In genomic region chr3:124262150-124262549, GRCm38 (mm10) we compare ENCODE assay signal across 30 mouse cellular contexts. TPM values are rescaled to one million over a fixed set of nuclear protein-coding genes. Genes with fewer than 3 reads are reported as not detected.
DNase-seq lines count a peak whose midpoint lies in the region; ATAC-seq and TF ChIP-seq lines count a peak whose summit lies in the region.
"Had no signal": no experiment of that assay in that cellular context is flagged by ENCODE, and none has a peak within 500 bp of the region (broad histone marks: within the 10 kb centered on the region; RNA-seq: fewer than 3 reads in every experiment).

No protein-coding gene starts in this region.

- H3K4me1 ChIP-seq in forebrain, embryonic 11.5 days (replicated peaks; ENCODE audit: control insufficient read depth, insufficient read depth, low read length): no peaks in the 10 kb centered on the region; the same call in 1 of the 2 replicates
- peaks cover 13% of the 10 kb centered on the region; the same call in 1 of the 2 replicates for H3K4me1 ChIP-seq in forebrain, embryonic 10.5 days
- no peaks in the 10 kb centered on the region for H3K4me1 ChIP-seq in hindbrain, embryonic 15.5 days (replicated peaks)
- no peaks in the 10 kb centered on the region for H3K4me1 ChIP-seq in hindbrain, embryonic 16.5 days (ENCODE audit: control insufficient read depth, insufficient read depth, low read depth, low read length)
- H3K4me1 ChIP-seq in forebrain, embryonic 16.5 days (replicated peaks; ENCODE audit: control insufficient read depth, insufficient read depth, low read length): 0 out of 2 replicates have a peak, but pooled peaks cover 4% of the 10 kb centered on the region
- H3K4me1 ChIP-seq in lung, adult 2 months (ENCODE audit: control insufficient read depth, insufficient read depth, low read length): no peaks in the 10 kb centered on the region
- H3K4me1 ChIP-seq: heart, embryonic 10.5 days; heart, embryonic 15.5 days had no signal

- 0 out of 2 replicates have a peak, but pooled peaks cover 2% of the 10 kb centered on the region for H3K27me3 ChIP-seq in forebrain, embryonic 11.5 days (ENCODE audit: control insufficient read depth, insufficient read depth, low read length)
- H3K27me3 ChIP-seq in forebrain, embryonic 10.5 days (ENCODE audit: poor library complexity, severe bottlenecking): peaks cover 21% of the 10 kb centered on the region
- H3K27me3 ChIP-seq in hindbrain, embryonic 15.5 days: no peaks in the 10 kb centered on the region
- no peaks in the 10 kb centered on the region for H3K27me3 ChIP-seq in hindbrain, embryonic 16.5 days (replicated peaks; ENCODE audit: control insufficient read depth, insufficient read depth, low read length)
- H3K27me3 ChIP-seq in forebrain, embryonic 16.5 days (replicated peaks; ENCODE audit: control insufficient read depth, insufficient read depth, low read length): no peaks in the 10 kb centered on the region
- H3K27me3 ChIP-seq: heart, embryonic 15.5 days had no signal

- DNase-seq in forebrain, embryonic 11.5 days (ENCODE audit: low spot score): no peak
- DNase-seq in forebrain, embryonic 10.5 days (ENCODE audit: extremely low spot score, low spot score): no peak
- DNase-seq in brain, embryonic 14.5 days (ENCODE audit: low read depth): peak; percentile 76
- DNase-seq in lung, adult 2 months: no peak
- no peak for DNase-seq in thymus, postnatal 25 days
- DNase-seq: adrenal gland, adult 8-10 months; cerebellum, adult 11 months; cerebellum, adult 9-11 months; gastrocnemius, postnatal 25 days; heart, adult 11 months; kidney, adult 9 months; kidney, postnatal 10 days; layer of hippocampus, adult 9-11 months; liver; lung, embryonic 14.5 days; lung, postnatal 14 days; midbrain, embryonic 14.5 days; right cerebral cortex, postnatal 4 days; thymus, adult 18-20 months; thymus, postnatal 36 days had no signal

- no peak overlapping the region for H3K4me3 ChIP-seq in forebrain, embryonic 11.5 days (ENCODE audit: low read depth, low read length)
- no peak overlapping the region for H3K4me3 ChIP-seq in forebrain, embryonic 10.5 days
- no peak overlapping the region for H3K4me3 ChIP-seq in hindbrain, embryonic 15.5 days
- H3K4me3 ChIP-seq in hindbrain, embryonic 16.5 days (ENCODE audit: low read length): no peak overlapping the region
- no peak overlapping the region for H3K4me3 ChIP-seq in forebrain, embryonic 16.5 days (replicated peaks; ENCODE audit: low read length)
- no peak overlapping the region for H3K4me3 ChIP-seq in lung, adult 2 months (replicated peaks; ENCODE audit: extremely low read depth, low read depth, low read length)
- H3K4me3 ChIP-seq: erythroblast, embryonic 14.5 days; heart, embryonic 10.5 days; heart, embryonic 15.5 days had no signal

- no peaks in the 10 kb centered on the region for H3K9me3 ChIP-seq in forebrain, embryonic 11.5 days (ENCODE audit: control insufficient read depth, low read length)
- H3K9me3 ChIP-seq in forebrain, embryonic 10.5 days: no peaks in the 10 kb centered on the region
- H3K9me3 ChIP-seq in hindbrain, embryonic 15.5 days: no peaks in the 10 kb centered on the region
- no peaks in the 10 kb centered on the region for H3K9me3 ChIP-seq in hindbrain, embryonic 16.5 days (ENCODE audit: control insufficient read depth, low read length)
- H3K9me3 ChIP-seq in forebrain, embryonic 16.5 days (ENCODE audit: control insufficient read depth, low read length): no peaks in the 10 kb centered on the region
- H3K9me3 ChIP-seq: heart, embryonic 10.5 days; heart, embryonic 15.5 days had no signal

- H3K9ac ChIP-seq in forebrain, embryonic 11.5 days (ENCODE audit: low read length): no peak overlapping the region
- no peak overlapping the region for H3K9ac ChIP-seq in hindbrain, embryonic 15.5 days
- no peak overlapping the region for H3K9ac ChIP-seq in hindbrain, embryonic 16.5 days (ENCODE audit: low read depth, low read length)
- H3K9ac ChIP-seq in forebrain, embryonic 16.5 days (replicated peaks; ENCODE audit: low read depth, low read length): no peak overlapping the region
- H3K9ac ChIP-seq: heart, embryonic 15.5 days; liver, embryonic 14.5 days; lung, embryonic 14.5 days had no signal

- H3K36me3 ChIP-seq in forebrain, embryonic 11.5 days (ENCODE audit: control insufficient read depth, insufficient read depth, low read length): no peaks in the 10 kb centered on the region
- no peaks in the 10 kb centered on the region for H3K36me3 ChIP-seq in forebrain, embryonic 10.5 days (replicated peaks)
- H3K36me3 ChIP-seq in hindbrain, embryonic 15.5 days: no peaks in the 10 kb centered on the region
- no peaks in the 10 kb centered on the region for H3K36me3 ChIP-seq in hindbrain, embryonic 16.5 days (ENCODE audit: control insufficient read depth, insufficient read depth, low read length)
- H3K36me3 ChIP-seq in forebrain, embryonic 16.5 days (ENCODE audit: control insufficient read depth, insufficient read depth): no peaks in the 10 kb centered on the region
- H3K36me3 ChIP-seq: G1E; heart, embryonic 10.5 days; heart, embryonic 15.5 days had no signal

- no peak for TF ChIP-seq CTCF in brain, embryonic 14.5 days (IDR thresholded peaks at IDR 0.05; ENCODE audit: borderline replicate concordance, extremely low read depth, insufficient read depth, insufficient read length)
- no peak for TF ChIP-seq CTCF in lung, adult 2 months (IDR thresholded peaks at IDR 0.05; ENCODE audit: insufficient read depth, low read length)

- no peak for TF ChIP-seq POLR2A in brain, embryonic 14.5 days (IDR thresholded peaks at IDR 0.05; ENCODE audit: borderline replicate concordance, extremely low read depth, insufficient read depth, insufficient read length, poor library complexity, severe bottlenecking)
- no peak for TF ChIP-seq POLR2A in lung, adult 2 months (IDR thresholded peaks at IDR 0.05; ENCODE audit: borderline replicate concordance, extremely low read depth, low read depth, low read length)

- H3K4me2 ChIP-seq in forebrain, embryonic 11.5 days (ENCODE audit: low read depth, low read length, severe bottlenecking): no peak overlapping the region
- no peak overlapping the region for H3K4me2 ChIP-seq in hindbrain, embryonic 15.5 days
- H3K4me2 ChIP-seq in hindbrain, embryonic 16.5 days (ENCODE audit: low read length): no peak overlapping the region
- no peak overlapping the region for H3K4me2 ChIP-seq in forebrain, embryonic 16.5 days (ENCODE audit: low read length)
- H3K4me2 ChIP-seq: heart, embryonic 15.5 days; lung, embryonic 14.5 days had no signal

- 18% methylated on average over 3 of the region's 3 CpGs for WGBS in forebrain, embryonic 11.5 days
- WGBS in forebrain, embryonic 10.5 days: 24% methylated on average over 3 of the region's 3 CpGs
- WGBS in hindbrain, embryonic 15.5 days: 33% methylated on average over 3 of the region's 3 CpGs
- WGBS in hindbrain, embryonic 16.5 days: 34% methylated on average over 3 of the region's 3 CpGs
- 6% methylated on average over 3 of the region's 3 CpGs for WGBS in forebrain, embryonic 16.5 days
- WGBS in lung, adult 2 months: 75% methylated on average over 3 of the region's 3 CpGs

- no peak overlapping the region for H3K27ac ChIP-seq in forebrain, embryonic 11.5 days (ENCODE audit: low read depth, low read length)
- no peak overlapping the region for H3K27ac ChIP-seq in forebrain, embryonic 10.5 days
- no peak overlapping the region for H3K27ac ChIP-seq in hindbrain, embryonic 15.5 days (replicated peaks)
- no peak overlapping the region for H3K27ac ChIP-seq in hindbrain, embryonic 16.5 days (ENCODE audit: low read depth, low read length)
- no peak overlapping the region for H3K27ac ChIP-seq in forebrain, embryonic 16.5 days (ENCODE audit: low read length)
- H3K27ac ChIP-seq: heart, embryonic 10.5 days; heart, embryonic 15.5 days; liver, embryonic 14.5 days; stomach, postnatal 0 days had no signal

- peak; percentile 82 for ATAC-seq in forebrain, embryonic 11.5 days (replicated peaks; ENCODE audit: low FRiP score)
- 0 out of 2 replicates have a peak, but pooled peaks have one; percentile 63 for ATAC-seq in hindbrain, embryonic 15.5 days (ENCODE audit: low FRiP score, low read depth)
- ATAC-seq in hindbrain, embryonic 16.5 days: no peak
- peak; percentile 43; the same call in 1 of the 2 replicates for ATAC-seq in forebrain, embryonic 16.5 days
- ATAC-seq: intestine, postnatal 0 days had no signal

RNA-seq across cellular contexts. Expression of gene Tram1l1, which starts 58.5 kb away (rescaled TPM):
- 20.4 and 20.5 TPM in 2 replicates for polyA plus RNA-seq in forebrain, embryonic 11.5 days (2014; fragmentation: Nextera tagmentation; extraction: Ambion mirVana)
- 12.9 and 13.4 TPM in 2 replicates for polyA plus RNA-seq in forebrain, embryonic 10.5 days (2016; fragmentation: Nextera tagmentation; extraction: Ambion mirVana)
- 47.1 and 47.9 TPM in 2 replicates for polyA plus RNA-seq in hindbrain, embryonic 15.5 days (2015; fragmentation: Nextera tagmentation; extraction: Ambion mirVana)
- 47.0 and 48.2 TPM in 2 replicates for polyA plus RNA-seq in hindbrain, embryonic 16.5 days (2015; fragmentation: Nextera tagmentation; extraction: Ambion mirVana)
- polyA plus RNA-seq in brain, embryonic 14.5 days (2012; rRNA removed): 31.3 and 32.2 TPM in 2 replicates
- polyA plus RNA-seq in forebrain, embryonic 16.5 days (2015; fragmentation: Nextera tagmentation; extraction: Ambion mirVana): 32.9 and 35.8 TPM in 2 replicates
- polyA plus RNA-seq in lung, adult 2 months (2012; rRNA removed): 0.40 and 0.53 TPM in 2 replicates
- polyA plus RNA-seq: G1E had no signal
